Mouse (Mus musculus): Measurements from ENCODE around the gene Etv5. TPM values are rescaled to one million over a fixed set of nuclear protein-coding genes. Genes with fewer than 3 reads are reported as not detected.
"Not testable (repeated sequence)": the region's sequence is repeated elsewhere in the genome, so short reads cannot be mapped to it uniquely, and the experiment has no call there.

Etv5 gene
- total and polyA plus RNA-seq, 3 experiments, result 15.6 to 84.7 (median 18.0) TPM

GRCm38 (mm10) chr16:22372225-22372624, 67.3 kb downstream of the Etv5 start:
- Histone ChIP-seq H3K4me3 (ENCODE audit: low read depth, low read length) (no peak overlapping the region), H3K36me3 (replicated peaks) (no peaks in the 10 kb centered on the region), H3K27me3 (ENCODE audit: insufficient read depth, low read length) (peaks cover 4% of the 10 kb centered on the region; the same call in 1 of the 2 replicates), H3K9me3 (replicated peaks) (no peaks in the 10 kb centered on the region), H3K4me1 (ENCODE audit: insufficient read depth, low read depth, low read length) (no peaks in the 10 kb centered on the region)
- no peak for TF ChIP-seq CTCF (IDR thresholded peaks at IDR 0.05; ENCODE audit: low read depth, low read length)
- no peak for TF ChIP-seq GATA2 (IDR thresholded peaks at IDR 0.05; ENCODE audit: borderline replicate concordance, low read depth, low read length)
- no peak for TF ChIP-seq POLR2AphosphoS5 (IDR thresholded peaks at IDR 0.05; ENCODE audit: insufficient replicate concordance, low read depth, low read length)
- TF ChIP-seq GATA1 (IDR thresholded peaks at IDR 0.05; ENCODE audit: borderline replicate concordance, low read length), result no peak
- no peak for TF ChIP-seq TAL1 (conservative IDR thresholded peaks at IDR 0.05; ENCODE audit: low read depth, low read length)
- DNase-seq (ENCODE audit: low spot score), result no peak
- ATAC-seq (ENCODE audit: extremely low read depth, insufficient number of reproducible peaks, low FRiP score, poor library complexity, severe bottlenecking), result no peak

- ATAC-seq (ENCODE audit: extremely low read depth, insufficient number of reproducible peaks, low FRiP score, poor library complexity, severe bottlenecking), result no peak
- Histone ChIP-seq H3K9me3 (replicated peaks) (no peaks in the 10 kb centered on the region), H3K4me3 (ENCODE audit: low read depth, low read length) (no peak overlapping the region), H3K4me1 (ENCODE audit: insufficient read depth, low read depth, low read length) (no peaks in the 10 kb centered on the region), H3K27me3 (ENCODE audit: insufficient read depth, low read length) (no peaks in the 10 kb centered on the region), H3K36me3 (replicated peaks) (no peaks in the 10 kb centered on the region)
- no peak for DNase-seq (ENCODE audit: low spot score)
- no peak for TF ChIP-seq POLR2AphosphoS5 (IDR thresholded peaks at IDR 0.05; ENCODE audit: insufficient replicate concordance, low read depth, low read length)
- no peak for TF ChIP-seq GATA1 (IDR thresholded peaks at IDR 0.05; ENCODE audit: borderline replicate concordance, low read length)
- TF ChIP-seq CTCF (IDR thresholded peaks at IDR 0.05; ENCODE audit: low read depth, low read length), result no peak
- no peak for TF ChIP-seq TAL1 (conservative IDR thresholded peaks at IDR 0.05; ENCODE audit: low read depth, low read length)
- no peak for TF ChIP-seq GATA2 (IDR thresholded peaks at IDR 0.05; ENCODE audit: borderline replicate concordance, low read depth, low read length)
Measured at GRCm38 (mm10) chr16:22367099-22367498, 72.4 kb downstream of the Etv5 start.

GRCm38 (mm10) chr16:22366040-22366439, 73.5 kb downstream of the Etv5 start:
- Histone ChIP-seq H3K4me1 (ENCODE audit: insufficient read depth, low read depth, low read length) (no peaks in the 10 kb centered on the region), H3K9me3 (replicated peaks) (no peaks in the 10 kb centered on the region), H3K4me3 (ENCODE audit: low read depth, low read length) (no peak overlapping the region), H3K36me3 (replicated peaks) (no peaks in the 10 kb centered on the region), H3K27me3 (ENCODE audit: insufficient read depth, low read length) (no peaks in the 10 kb centered on the region)
- ATAC-seq (ENCODE audit: extremely low read depth, insufficient number of reproducible peaks, low FRiP score, poor library complexity, severe bottlenecking), result no peak
- no peak for DNase-seq (ENCODE audit: low spot score)
- TF ChIP-seq POLR2AphosphoS5 (IDR thresholded peaks at IDR 0.05; ENCODE audit: insufficient replicate concordance, low read depth, low read length) (no peak), GATA1 (IDR thresholded peaks at IDR 0.05; ENCODE audit: borderline replicate concordance, low read length) (no peak), TAL1 (conservative IDR thresholded peaks at IDR 0.05; ENCODE audit: low read depth, low read length) (no peak), CTCF (IDR thresholded peaks at IDR 0.05; ENCODE audit: low read depth, low read length) (no peak), GATA2 (IDR thresholded peaks at IDR 0.05; ENCODE audit: borderline replicate concordance, low read depth, low read length) (no peak)

- Histone ChIP-seq H3K27me3 (ENCODE audit: insufficient read depth, low read length) (no peaks in the 10 kb centered on the region), H3K4me3 (ENCODE audit: low read depth, low read length) (no peak overlapping the region), H3K9me3 (replicated peaks) (no peaks in the 10 kb centered on the region), H3K4me1 (ENCODE audit: insufficient read depth, low read depth, low read length) (no peaks in the 10 kb centered on the region), H3K36me3 (replicated peaks) (no peaks in the 10 kb centered on the region)
- ATAC-seq (ENCODE audit: extremely low read depth, insufficient number of reproducible peaks, low FRiP score, poor library complexity, severe bottlenecking) (no peak), DNase-seq (ENCODE audit: low spot score) (no peak)
- TF ChIP-seq GATA1 (IDR thresholded peaks at IDR 0.05; ENCODE audit: borderline replicate concordance, low read length), result no peak
- no peak for TF ChIP-seq POLR2AphosphoS5 (IDR thresholded peaks at IDR 0.05; ENCODE audit: insufficient replicate concordance, low read depth, low read length)
- TF ChIP-seq GATA2 (IDR thresholded peaks at IDR 0.05; ENCODE audit: borderline replicate concordance, low read depth, low read length), result no peak
- TF ChIP-seq TAL1 (conservative IDR thresholded peaks at IDR 0.05; ENCODE audit: low read depth, low read length), result no peak
- TF ChIP-seq CTCF (IDR thresholded peaks at IDR 0.05; ENCODE audit: low read depth, low read length), result no peak
Measured at GRCm38 (mm10) chr16:22365596-22365995, 73.9 kb downstream of the Etv5 start.

GRCm38 (mm10) chr16:22358701-22359354, 80.7 kb downstream of the Etv5 start:
- Histone ChIP-seq H3K4me1 (ENCODE audit: insufficient read depth, low read depth, low read length) (no peaks in the 10 kb centered on the region), H3K4me3 (ENCODE audit: low read depth, low read length) (no peak overlapping the region), H3K36me3 (replicated peaks) (no peaks in the 10 kb centered on the region), H3K27me3 (ENCODE audit: insufficient read depth, low read length) (no peaks in the 10 kb centered on the region; the same call in 1 of the 2 replicates), H3K9me3 (replicated peaks) (no peaks in the 10 kb centered on the region)
- DNase-seq (ENCODE audit: low spot score), result no peak
- TF ChIP-seq CTCF (IDR thresholded peaks at IDR 0.05; ENCODE audit: low read depth, low read length) (no peak), GATA1 (IDR thresholded peaks at IDR 0.05; ENCODE audit: borderline replicate concordance, low read length) (no peak), TAL1 (conservative IDR thresholded peaks at IDR 0.05; ENCODE audit: low read depth, low read length) (no peak), GATA2 (IDR thresholded peaks at IDR 0.05; ENCODE audit: borderline replicate concordance, low read depth, low read length) (no peak), POLR2AphosphoS5 (IDR thresholded peaks at IDR 0.05; ENCODE audit: insufficient replicate concordance, low read depth, low read length) (no peak)
- no peak for ATAC-seq (ENCODE audit: extremely low read depth, insufficient number of reproducible peaks, low FRiP score, poor library complexity, severe bottlenecking)

- H3K9me3 ChIP-seq (replicated peaks); H3K36me3 ChIP-seq (replicated peaks); H3K27me3 ChIP-seq (ENCODE audit: insufficient read depth, low read length); H3K4me3 ChIP-seq (ENCODE audit: low read depth, low read length); ATAC-seq (ENCODE audit: extremely low read depth, insufficient number of reproducible peaks, low FRiP score, poor library complexity, severe bottlenecking); H3K4me1 ChIP-seq (ENCODE audit: insufficient read depth, low read depth, low read length); DNase-seq (ENCODE audit: low spot score): not testable (repeated sequence)
Measured at GRCm38 (mm10) chr16:22354177-22354576, 85.3 kb downstream of the Etv5 start.

Measured in G1E (cell line).